Mouse (Mus musculus) megakaryocyte, embryonic 14.5 days (primary cell): Measurements from ENCODE around the gene S100a3. TPM values are rescaled to one million over a fixed set of nuclear protein-coding genes. Genes with fewer than 3 reads are reported as not detected.

ENCODE experiments used
- H3K27me3 ChIP-seq: replicated peaks from 2 replicates; pipeline ENCODE3; 2012; ENCODE audit warnings: inconsistent platforms
- H3K36me3 ChIP-seq: replicated peaks from 2 replicates; pipeline ENCODE3; 2012; ENCODE audit warnings: low read length, inconsistent platforms, mixed read lengths
- H3K4me1 ChIP-seq: 2 replicates; pipeline ENCODE4 v1.6.1; 2012; ENCODE audit warnings: inconsistent platforms
- H3K4me3 ChIP-seq: replicated peaks from 2 replicates; pipeline ENCODE3; 2012; ENCODE audit warnings: moderate library complexity, mild to moderate bottlenecking, inconsistent platforms
- H3K9me3 ChIP-seq: 2 replicates; pipeline ENCODE4 v1.6.1; 2012; ENCODE audit warnings: inconsistent platforms
- FLI1 ChIP-seq: IDR thresholded peaks from 2 replicates; pipeline ENCODE4 v1.6.1; 2012; ENCODE audit warnings: low read length, inconsistent platforms, mixed read lengths
- GATA1 ChIP-seq: IDR thresholded peaks from 3 replicates; pipeline ENCODE4 v1.6.1; 2012; ENCODE audit warnings: mixed read lengths, low read length, inconsistent platforms, borderline replicate concordance
- polyA plus RNA-seq: library from polyadenylated mRNA; stranded (reverse); fragments of >175 nt; gene quantifications from 2 replicates; pipeline ENCODE4 v1.2.3, GENCODE M21; 2012; ENCODE audit warnings: low replicate concordance; ENCODE audit not compliant: insufficient read depth

S100a3 gene
- polyA plus RNA-seq, 1 experiment = not detected

- H3K36me3 ChIP-seq = no peaks in the 10 kb centered on the region
- peaks cover 11% of the 10 kb centered on the region for H3K27me3 ChIP-seq
- H3K4me1 ChIP-seq = no peaks in the 10 kb centered on the region
- no peak overlapping the region for H3K4me3 ChIP-seq
- TF ChIP-seq FLI1 = no peak
- TF ChIP-seq GATA1 = no peak
- H3K9me3 ChIP-seq = no peaks in the 10 kb centered on the region
Observed at GRCm38 (mm10) chr3:90552231-90552630, 8.1 kb upstream of the S100a3 start.

GRCm38 (mm10) chr3:90555954-90556353, 4.4 kb upstream of the S100a3 start:
- no peaks in the 10 kb centered on the region for H3K4me1 ChIP-seq
- no peak overlapping the region for H3K4me3 ChIP-seq
- H3K9me3 ChIP-seq = peaks cover 3% of the 10 kb centered on the region; the same call in 1 of the 2 replicates
- no peaks in the 10 kb centered on the region for H3K36me3 ChIP-seq
- no peak for TF ChIP-seq GATA1
- TF ChIP-seq FLI1 = no peak
- peaks cover 14% of the 10 kb centered on the region for H3K27me3 ChIP-seq

DNA sequence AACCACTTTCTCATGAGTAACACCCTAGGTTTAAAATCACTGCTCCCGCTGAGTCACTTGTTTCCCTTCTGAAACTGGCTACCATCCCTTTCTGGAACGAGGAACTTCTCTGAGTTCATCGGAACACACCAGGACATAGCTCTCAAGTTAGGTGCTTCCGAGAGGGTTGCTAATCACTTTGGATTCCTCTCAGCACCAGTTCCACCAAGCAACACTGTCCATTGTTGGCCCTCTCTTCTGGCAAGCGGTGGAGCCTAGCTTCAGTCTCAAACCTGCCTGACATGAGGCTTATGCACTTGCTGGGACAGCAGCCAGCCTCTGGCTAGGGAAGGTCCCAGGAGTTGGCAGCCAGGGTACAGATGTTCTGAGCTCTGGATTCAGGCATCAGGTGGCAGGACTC, 14.3 kb downstream of the S100a3 start:
- TF ChIP-seq GATA1 = no peak
- TF ChIP-seq FLI1 = no peak

GRCm38 (mm10) chr3:90575320-90575719, 14.9 kb downstream of the S100a3 start:
- H3K4me3 ChIP-seq = no peak overlapping the region
- H3K27me3 ChIP-seq = peaks cover 18% of the 10 kb centered on the region
- H3K4me1 ChIP-seq = peaks cover 4% of the 10 kb centered on the region; the same call in 1 of the 2 replicates
- no peak for TF ChIP-seq GATA1
- TF ChIP-seq FLI1 = no peak
- peaks cover 7% of the 10 kb centered on the region for H3K9me3 ChIP-seq
- no peaks in the 10 kb centered on the region for H3K36me3 ChIP-seq

More for the DNA sequence above, 14.3 kb downstream of the S100a3 start:
- Histone ChIP-seq H3K4me1 (peaks cover 4% of the 10 kb centered on the region; the same call in 1 of the 2 replicates), H3K4me3 (no peak overlapping the region), H3K27me3 (peaks cover 18% of the 10 kb centered on the region), H3K9me3 (peaks cover 7% of the 10 kb centered on the region), H3K36me3 (no peaks in the 10 kb centered on the region)

DNA sequence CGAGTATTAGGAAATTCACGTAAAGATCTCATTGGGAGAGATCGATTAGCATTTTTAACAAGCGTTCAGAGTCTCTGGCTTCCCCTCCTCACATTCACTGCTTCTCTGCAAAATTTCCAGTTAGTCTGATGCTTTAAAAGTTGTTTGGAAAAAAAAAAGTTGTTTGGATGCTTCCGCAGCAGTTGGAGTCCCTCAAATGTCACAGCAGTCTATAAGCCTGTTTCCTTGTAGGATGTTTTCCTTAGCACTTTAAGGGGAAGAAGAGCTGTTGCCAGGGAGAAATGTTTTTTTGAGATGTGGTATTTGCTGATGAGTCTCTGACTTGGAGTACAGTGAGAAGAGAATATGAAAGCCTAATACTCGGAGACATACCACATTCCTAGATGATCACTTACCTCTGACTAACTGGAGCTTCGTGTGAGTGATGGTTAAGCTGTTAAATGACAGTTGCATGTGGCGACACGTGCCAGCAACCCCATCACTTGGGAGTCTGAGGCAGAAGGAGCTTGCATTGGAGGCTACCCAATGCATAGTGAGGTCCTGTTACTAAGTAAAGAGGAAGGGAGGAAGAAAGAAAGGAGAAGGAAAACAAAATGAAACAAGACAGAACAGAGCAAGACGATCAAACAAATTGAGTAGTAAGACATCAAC, 16.1 kb downstream of the S100a3 start:
- H3K9me3 ChIP-seq = peaks cover 7% of the 10 kb centered on the region
- H3K4me1 ChIP-seq = peaks cover 4% of the 10 kb centered on the region; the same call in 1 of the 2 replicates
- H3K4me3 ChIP-seq = no peak overlapping the region
- peaks cover 18% of the 10 kb centered on the region for H3K27me3 ChIP-seq
- TF ChIP-seq FLI1 (no peak), GATA1 (no peak)
- H3K36me3 ChIP-seq = no peaks in the 10 kb centered on the region

GRCm38 (mm10) chr3:90579433-90579832, 19.1 kb downstream of the S100a3 start:
- Histone ChIP-seq H3K36me3 (no peaks in the 10 kb centered on the region), H3K4me3 (no peak overlapping the region), H3K4me1 (no peaks in the 10 kb centered on the region), H3K9me3 (0 out of 2 replicates have a peak, but pooled peaks cover 8% of the 10 kb centered on the region), H3K27me3 (peaks cover 25% of the 10 kb centered on the region)
- TF ChIP-seq GATA1 (no peak), FLI1 (no peak)

GRCm38 (mm10) chr3:90581141-90581540, 20.8 kb downstream of the S100a3 start:
- Histone ChIP-seq H3K27me3 (peaks cover 26% of the 10 kb centered on the region), H3K4me3 (no peak overlapping the region), H3K36me3 (no peaks in the 10 kb centered on the region), H3K9me3 (0 out of 2 replicates have a peak, but pooled peaks cover 8% of the 10 kb centered on the region), H3K4me1 (peaks cover 7% of the 10 kb centered on the region; the same call in 1 of the 2 replicates)
- no peak for TF ChIP-seq GATA1
- no peak for TF ChIP-seq FLI1

- Histone ChIP-seq H3K27me3 (peaks cover 33% of the 10 kb centered on the region), H3K9me3 (0 out of 2 replicates have a peak, but pooled peaks cover 8% of the 10 kb centered on the region), H3K4me1 (peaks cover 17% of the 10 kb centered on the region), H3K36me3 (no peaks in the 10 kb centered on the region), H3K4me3 (no peak overlapping the region)
- TF ChIP-seq GATA1 (no peak), FLI1 (no peak)
Observed at GRCm38 (mm10) chr3:90582156-90582555, 21.8 kb downstream of the S100a3 start.

DNA sequence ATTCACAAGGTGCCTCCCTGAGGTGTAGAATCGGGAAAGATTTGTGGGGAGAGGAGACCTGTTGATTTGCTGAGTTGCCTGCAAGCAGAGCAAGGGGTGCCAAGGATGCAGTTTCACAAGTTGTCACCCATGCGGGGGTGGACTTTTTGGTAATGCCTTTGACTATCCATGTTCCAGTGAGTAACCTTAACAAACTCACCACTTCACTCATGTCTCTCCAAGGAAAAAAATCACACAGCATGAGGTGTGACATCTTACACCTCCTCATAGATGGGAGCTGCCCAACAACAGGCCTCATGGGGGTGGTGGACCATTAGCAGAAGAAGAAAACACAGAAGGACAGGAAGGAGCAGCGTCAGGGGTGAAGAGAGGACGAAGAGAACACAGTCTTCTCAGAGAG, 22.2 kb downstream of the S100a3 start:
- TF ChIP-seq FLI1 = no peak
- no peak for TF ChIP-seq GATA1
- Histone ChIP-seq H3K4me1 (peaks cover 21% of the 10 kb centered on the region), H3K9me3 (0 out of 2 replicates have a peak, but pooled peaks cover 8% of the 10 kb centered on the region)

GRCm38 (mm10) chr3:90583893-90584292, 23.5 kb downstream of the S100a3 start:
- Histone ChIP-seq H3K4me3 (no peak overlapping the region), H3K27me3 (peaks cover 38% of the 10 kb centered on the region), H3K9me3 (0 out of 2 replicates have a peak, but pooled peaks cover 8% of the 10 kb centered on the region), H3K4me1 (peaks cover 29% of the 10 kb centered on the region), H3K36me3 (no peaks in the 10 kb centered on the region)
- TF ChIP-seq GATA1 (no peak), FLI1 (no peak)

More for the DNA sequence above, 22.2 kb downstream of the S100a3 start:
- Histone ChIP-seq H3K36me3 (no peaks in the 10 kb centered on the region), H3K27me3 (peaks cover 35% of the 10 kb centered on the region), H3K4me3 (no peak overlapping the region)
